Mouse (Mus musculus) inflammation-experienced regulatory T-cells (primary cell): ENCODE measurements around the gene A930004D18Rik. TPM values are rescaled to one million over a fixed set of nuclear protein-coding genes. Genes with fewer than 3 reads are reported as not detected.

ENCODE experiments used
- polyA plus RNA-seq, 2 experiments: library from polyadenylated mRNA; unstranded; fragments of 100-300 nt; shearing (Covaris generic); gene quantifications; one replicate each; pipeline ENCODE4 v1.2.1; 2017

A930004D18Rik gene
- polyA plus RNA-seq, result 1 to 10 TPM; 1.5 to 3.4 TPM

GRCm38 (mm10) chr2:18037491-18037890 lies at the start of gene A930004D18Rik:
TSS of gene A930004D18Rik (minus strand) at chr2:18037737.

GRCm38 (mm10) chr2:18055016-18055928 lies 17.7 kb upstream of the A930004D18Rik start, which contains the start of gene Mllt10:
TSS of gene Mllt10 (plus strand) at chr2:18055237.

GRCm38 (mm10) chr2:18048453-18049075 lies 11.0 kb upstream of the A930004D18Rik start, which contains the start of gene Skida1:
TSS of gene Skida1 (minus strand) at chr2:18049051.

GRCm38 (mm10) chr2:17996858-17997257 lies 40.7 kb downstream of the A930004D18Rik start, which contains the start of gene H2al2a:
TSS of gene H2al2a (minus strand) at chr2:17996958.

Other genes starting within 250 kb of the A930004D18Rik start
- gene H2al2a, start 40.8 kb downstream of the A930004D18Rik start, polyA plus RNA-seq, result 1 to 10 TPM in 1 of 2 experiments, not detected in 1; 2.6 TPM
- under 1 TPM; 0.73 to 0.83 TPM for gene Skida1, start 11.3 kb upstream of the A930004D18Rik start, polyA plus RNA-seq
- gene Mllt10, start 17.5 kb upstream of the A930004D18Rik start, polyA plus RNA-seq, result 10 to 100 TPM; 86.4 to 94.3 TPM